Mouse (Mus musculus): ENCODE data around the gene Yju2.
"Not testable (repeated sequence)": the region's sequence is repeated elsewhere in the genome, so short reads cannot be mapped to it uniquely, and the experiment has no call there.

Gene Yju2

GRCm38 (mm10) chr17:55958918-55959728 is at the start of gene Yju2:
Yju2 (plus strand) TSS chr17:55959099.
- peak; percentile 95 to 97 for DNase-seq (ENCODE audit: low spot score in 2 of 2)

GRCm38 (mm10) chr17:55931553-55932502 is 27.1 kb upstream of the Yju2 start:
- peak; percentile 81 to 85 for DNase-seq (ENCODE audit: low spot score in 2 of 2)

GRCm38 (mm10) chr17:55932635-55933034 is 26.3 kb upstream of the Yju2 start:
- no peak for DNase-seq (ENCODE audit: low spot score in 2 of 2)

- no peak for DNase-seq (ENCODE audit: low spot score in 2 of 2)
Observed at GRCm38 (mm10) chr17:55933191-55933590, 25.7 kb upstream of the Yju2 start.

GRCm38 (mm10) chr17:55944387-55944865 is 14.5 kb upstream of the Yju2 start:
- DNase-seq (ENCODE audit: low spot score in 2 of 2): not testable (repeated sequence)

GRCm38 (mm10) chr17:55944866-55945682 is 13.8 kb upstream of the Yju2 start:
- DNase-seq (ENCODE audit: low spot score in 2 of 2): peak; percentile 97 to 98

GRCm38 (mm10) chr17:55945696-55946095 is 13.2 kb upstream of the Yju2 start:
- DNase-seq (ENCODE audit: low spot score in 2 of 2): peak in 1 of 2 experiments; percentile 34

- DNase-seq (ENCODE audit: low spot score in 2 of 2): no peak
Observed at GRCm38 (mm10) chr17:55948647-55949046, 10.3 kb upstream of the Yju2 start.

GRCm38 (mm10) chr17:55949400-55949799 is 9.5 kb upstream of the Yju2 start, which contains the start of gene Zfp119b:
Zfp119b (minus strand) TSS chr17:55949500.
- no peak for DNase-seq (ENCODE audit: low spot score in 2 of 2)

- no peak for DNase-seq (ENCODE audit: low spot score in 2 of 2)
Observed at GRCm38 (mm10) chr17:55950601-55951000, 8.3 kb upstream of the Yju2 start.

GRCm38 (mm10) chr17:55952041-55952440 is 6.9 kb upstream of the Yju2 start:
- no peak for DNase-seq (ENCODE audit: low spot score in 2 of 2)

- DNase-seq (ENCODE audit: low spot score in 2 of 2): peak in 1 of 2 experiments; percentile 29
Observed at GRCm38 (mm10) chr17:55952447-55953027, 6.4 kb upstream of the Yju2 start, which contains the start of gene Ebi3. Ebi3 (plus strand) TSS chr17:55952640.

GRCm38 (mm10) chr17:55953751-55954150 is 5.1 kb upstream of the Yju2 start:
- peak in 1 of 2 experiments; percentile 9 for DNase-seq (ENCODE audit: low spot score in 2 of 2)

GRCm38 (mm10) chr17:55954229-55954628 is 4.7 kb upstream of the Yju2 start:
- DNase-seq (ENCODE audit: low spot score in 2 of 2): no peak

GRCm38 (mm10) chr17:55956129-55956528 is 2.8 kb upstream of the Yju2 start:
- peak; percentile 92 for DNase-seq (ENCODE audit: low spot score in 2 of 2)

GRCm38 (mm10) chr17:55956591-55956990 is 2.3 kb upstream of the Yju2 start:
- DNase-seq (ENCODE audit: low spot score in 2 of 2): no peak

GRCm38 (mm10) chr17:55957168-55957567 is 1.7 kb upstream of the Yju2 start:
- peak; percentile 74 to 82 for DNase-seq (ENCODE audit: low spot score in 2 of 2)

GRCm38 (mm10) chr17:55957726-55958583 is 944 bp upstream of the Yju2 start:
- DNase-seq (ENCODE audit: low spot score in 2 of 2): peak in 1 of 2 experiments; percentile 40

- peak in 1 of 2 experiments; percentile 38 for DNase-seq (ENCODE audit: low spot score in 2 of 2)
Observed at GRCm38 (mm10) chr17:55958584-55958886, 364 bp upstream of the Yju2 start.
